Mouse (Mus musculus) heart, adult 2 months (tissue): ENCODE data around the gene Fgd6. TPM values are rescaled to one million over a fixed set of nuclear protein-coding genes. Genes with fewer than 3 reads are reported as not detected.

Experiments
- DNase-seq, 2 experiments: peaks; one replicate each; pipeline ENCODE4 v3.0.0; 2021
- H3K27ac ChIP-seq: fragments of 200-600 bp; 2 replicates; pipeline ENCODE4 v1.8.1; 2022
- H3K27me3 ChIP-seq: fragments of 200-500 bp; 2 replicates; pipeline ENCODE4 v1.6.1; 2012; ENCODE audit warnings: mild to moderate bottlenecking, low read length, inconsistent platforms, mixed read lengths; ENCODE audit not compliant: control insufficient read depth, insufficient read depth
- H3K36me3 ChIP-seq: fragments of 200-500 bp; 2 replicates; pipeline ENCODE4 v1.6.1; 2012; ENCODE audit warnings: low read length, inconsistent platforms; ENCODE audit not compliant: control insufficient read depth, insufficient read depth
- H3K4me1 ChIP-seq: fragments of 200-500 bp; 2 replicates; pipeline ENCODE4 v1.6.1; 2011; ENCODE audit warnings: low read length; ENCODE audit not compliant: control insufficient read depth, insufficient read depth
- H3K4me3 ChIP-seq: fragments of 200-600 bp; 2 replicates; pipeline ENCODE4 v1.8.1; 2022
- H3K79me2 ChIP-seq: fragments of 200-500 bp; replicated peaks from 2 replicates; pipeline ENCODE4 v1.6.1; 2012; ENCODE audit warnings: mild to moderate bottlenecking, inconsistent platforms, low read length, moderate library complexity, mixed read lengths; ENCODE audit not compliant: control insufficient read depth, insufficient read depth
- H3K9ac ChIP-seq: fragments of 200-500 bp; 2 replicates; pipeline ENCODE4 v1.6.1; 2012; ENCODE audit warnings: low read depth, mild to moderate bottlenecking, control low read depth, inconsistent platforms, low read length, mixed read lengths
- CTCF ChIP-seq: fragments of 200-600 bp; IDR thresholded peaks from 2 replicates; pipeline ENCODE4 v1.8.1; 2022; ENCODE audit warnings: antibody characterized with exemption, mild to moderate bottlenecking, moderate library complexity
- EP300 ChIP-seq: fragments of 200-500 bp; IDR thresholded peaks from 2 replicates; pipeline ENCODE4 v1.6.1; 2011; ENCODE audit warnings: low read depth, low read length, control low read depth; ENCODE audit not compliant: insufficient read depth
- POLR2A ChIP-seq: fragments of 200-500 bp; IDR thresholded peaks from 2 replicates; pipeline ENCODE4 v1.6.1; 2011; ENCODE audit warnings: mild to moderate bottlenecking, low read depth, low read length, control low read depth; ENCODE audit not compliant: insufficient read depth
- WGBS: fragments of 180-500 bp; shearing (Covaris S2); methylation state at CpG from one replicate; pipeline ENCODE4 v1.1.7; 2018; 5-methylcytosine and 5-hydroxymethylcytosine counted together
- intact Hi-C: fragments of 180-260 bp; cut with DNase I; formaldehyde crosslinking; loops from one replicate; pipeline ENCODE4 v1.15.1; 2025
- polyA plus RNA-seq: library from polyadenylated mRNA; depleted of rRNA; stranded (reverse); fragments of >200 nt; gene quantifications from 2 replicates; pipeline ENCODE4 v1.2.3, GENCODE M21; 2012
- total RNA-seq, 2 experiments: library from RNA; stranded (reverse); gene quantifications; 2 replicates each; pipeline ENCODE4 v1.2.3; 2021

The Fgd6 gene
- total and polyA plus RNA-seq, 3 experiments, result 1.9 to 5.8 (median 4.9) TPM

- DNase-seq, result no peak
- Histone ChIP-seq H3K79me2 (no peaks in the 10 kb centered on the region), H3K27ac (no peak overlapping the region), H3K9ac (no peak overlapping the region), H3K4me3 (no peak overlapping the region), H3K27me3 (no peaks in the 10 kb centered on the region), H3K4me1 (no peaks in the 10 kb centered on the region), H3K36me3 (no peaks in the 10 kb centered on the region)
- 91% methylated on average over 5 of the region's 5 CpGs for WGBS
- no peak for TF ChIP-seq POLR2A
- no peak for TF ChIP-seq EP300
- no peak for TF ChIP-seq CTCF
- intact Hi-C loops, result no loop called here
Observed at GRCm38 (mm10) chr10:94123581-94123980, 87.8 kb downstream of the Fgd6 start.

GRCm38 (mm10) chr10:94124376-94124775, 88.6 kb downstream of the Fgd6 start:
- peak; percentile 39 for TF ChIP-seq CTCF
- no peak for TF ChIP-seq EP300
- H3K27ac ChIP-seq, result no peak overlapping the region
- H3K27me3 ChIP-seq, result no peaks in the 10 kb centered on the region
- intact Hi-C loops, result no loop called here
- H3K36me3 ChIP-seq, result no peaks in the 10 kb centered on the region
- no peaks in the 10 kb centered on the region for H3K79me2 ChIP-seq
- H3K4me3 ChIP-seq, result no peak overlapping the region
- no peak overlapping the region for H3K9ac ChIP-seq
- DNase-seq, result no peak
- H3K4me1 ChIP-seq, result no peaks in the 10 kb centered on the region
- WGBS, result 87% methylated on average over 5 of the region's 5 CpGs

- Histone ChIP-seq H3K4me1 (peaks cover 2% of the 10 kb centered on the region), H3K36me3 (no peaks in the 10 kb centered on the region), H3K4me3 (no peak overlapping the region), H3K27ac (no peak overlapping the region), H3K79me2 (no peaks in the 10 kb centered on the region), H3K9ac (no peak overlapping the region), H3K27me3 (no peaks in the 10 kb centered on the region)
- no peak for TF ChIP-seq POLR2A
- TF ChIP-seq EP300, result no peak
- TF ChIP-seq CTCF, result no peak
- WGBS, result 37% methylated on average over 9 of the region's 9 CpGs
- DNase-seq, result peak in 1 of 2 experiments; percentile 22
- intact Hi-C loops, result no loop called here
Observed at GRCm38 (mm10) chr10:94129680-94130119, 93.9 kb downstream of the Fgd6 start.

- TF ChIP-seq POLR2A (no peak), CTCF (no peak), EP300 (no peak)
- DNase-seq, result no peak
- 72% methylated on average over 8 of the region's 8 CpGs for WGBS
- Histone ChIP-seq H3K4me1 (peaks cover 2% of the 10 kb centered on the region), H3K36me3 (no peaks in the 10 kb centered on the region), H3K79me2 (no peaks in the 10 kb centered on the region), H3K27ac (no peak overlapping the region), H3K4me3 (no peak overlapping the region), H3K9ac (no peak overlapping the region), H3K27me3 (no peaks in the 10 kb centered on the region)
- intact Hi-C loops, result no loop called here
Observed at GRCm38 (mm10) chr10:94133081-94133480, 97.3 kb downstream of the Fgd6 start.

GRCm38 (mm10) chr10:94133674-94134073, 97.9 kb downstream of the Fgd6 start:
- no peaks in the 10 kb centered on the region for H3K36me3 ChIP-seq
- no peak overlapping the region for H3K27ac ChIP-seq
- no peak for DNase-seq
- peaks cover 2% of the 10 kb centered on the region for H3K4me1 ChIP-seq
- intact Hi-C loops, result no loop called here
- no peaks in the 10 kb centered on the region for H3K27me3 ChIP-seq
- no peak overlapping the region for H3K4me3 ChIP-seq
- no peak overlapping the region for H3K9ac ChIP-seq
- no peak for TF ChIP-seq POLR2A
- no peak for TF ChIP-seq CTCF
- TF ChIP-seq EP300, result no peak
- 91% methylated on average over 7 of the region's 7 CpGs for WGBS
- H3K79me2 ChIP-seq, result no peaks in the 10 kb centered on the region

GRCm38 (mm10) chr10:94134535-94135390, 99.0 kb downstream of the Fgd6 start:
- TF ChIP-seq EP300 (no peak), POLR2A (no peak), CTCF (no peak)
- Histone ChIP-seq H3K4me1 (peaks cover 2% of the 10 kb centered on the region), H3K4me3 (no peak overlapping the region), H3K9ac (no peak overlapping the region), H3K27ac (no peak overlapping the region), H3K36me3 (no peaks in the 10 kb centered on the region), H3K27me3 (no peaks in the 10 kb centered on the region), H3K79me2 (no peaks in the 10 kb centered on the region)
- 90% methylated on average over 12 of the region's 12 CpGs for WGBS
- no peak for DNase-seq
- intact Hi-C loops, result no loop called here
